Mouse (Mus musculus) ovary, postnatal 14 days (tissue): ENCODE data around the gene Chrm3.

Experiments used
- DNase-seq: peaks from one replicate; pipeline ENCODE4 v3.0.0; 2022; ENCODE audit warnings: low spot score

Chrm3 gene

DNA sequence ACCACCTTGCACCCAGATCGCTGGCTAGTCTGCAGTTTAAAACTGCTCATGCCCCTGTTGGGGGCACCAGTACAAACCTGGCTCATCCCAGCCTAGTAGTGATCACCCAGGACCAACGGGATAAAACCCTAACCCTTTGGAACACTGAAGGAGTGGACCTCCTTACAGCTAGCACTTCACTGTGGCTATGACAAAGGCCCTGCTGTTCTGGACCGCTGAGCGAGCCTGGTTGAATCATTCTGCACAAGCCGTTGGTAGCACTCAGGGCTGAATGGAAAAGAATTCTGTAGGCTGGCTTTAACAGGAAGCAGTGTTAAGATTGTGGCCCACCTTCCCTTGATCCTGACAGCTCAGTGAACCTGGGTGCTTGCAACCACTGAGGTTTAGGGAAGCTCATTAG lies 470.2 kb downstream of the Chrm3 start:
- no peak for DNase-seq

DNA sequence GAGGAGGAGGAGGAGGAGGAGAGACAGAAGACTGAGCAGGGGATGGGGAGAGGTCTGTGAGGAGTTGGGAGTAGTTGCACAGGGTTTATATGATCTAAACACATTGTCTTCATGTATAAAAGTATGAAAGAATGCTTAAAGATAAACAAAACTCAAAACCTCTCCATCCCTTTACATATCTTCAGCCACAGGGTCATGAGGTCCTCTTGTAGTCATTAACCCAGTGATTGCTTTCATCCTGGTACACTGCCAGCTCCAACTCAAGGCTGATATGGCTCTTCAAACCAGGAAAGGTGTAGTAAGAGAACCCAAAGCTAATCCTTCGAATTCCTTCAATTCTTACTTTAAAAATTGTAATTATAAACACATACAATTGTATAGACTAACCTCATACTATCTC lies 470.7 kb downstream of the Chrm3 start:
- DNase-seq = no peak

DNA sequence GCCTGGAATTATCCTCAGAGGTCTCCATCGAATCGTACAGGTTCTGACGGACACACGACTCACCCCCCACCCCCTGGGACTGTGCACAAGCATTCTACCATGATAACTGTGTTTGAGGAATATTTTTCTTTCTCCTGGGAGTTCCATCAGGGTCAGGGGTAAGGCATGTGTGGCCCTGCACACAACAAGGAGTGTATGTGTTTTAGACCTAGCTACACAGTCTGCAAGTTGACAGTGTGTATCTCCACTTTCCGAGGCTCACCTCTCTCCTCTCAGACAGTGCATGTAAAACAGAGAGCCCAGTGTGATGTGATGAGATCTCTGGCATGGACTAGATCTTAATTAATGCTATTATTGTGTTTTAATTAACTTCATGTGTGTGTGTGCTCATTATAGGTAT lies 472.4 kb downstream of the Chrm3 start:
- DNase-seq = no peak

DNA sequence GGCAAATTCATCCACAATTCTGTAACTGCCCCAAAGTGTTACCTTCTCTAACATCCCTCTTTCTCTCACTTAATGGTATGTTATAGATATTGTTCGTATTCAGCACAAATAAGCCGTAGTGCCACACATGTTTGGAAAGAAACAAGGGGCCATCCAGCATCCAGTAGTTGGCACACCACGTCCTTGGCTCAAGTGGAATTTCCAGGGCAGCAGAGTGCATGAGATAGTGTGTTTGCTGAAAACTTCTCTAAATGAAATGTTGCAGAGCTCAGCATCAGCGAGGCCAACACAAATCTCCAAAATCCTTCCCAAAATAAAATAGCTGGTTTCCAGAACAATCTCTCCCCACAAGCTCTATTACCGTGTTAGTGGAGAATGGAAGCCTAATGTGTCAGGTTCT lies 473.4 kb downstream of the Chrm3 start:
- no peak for DNase-seq

DNA sequence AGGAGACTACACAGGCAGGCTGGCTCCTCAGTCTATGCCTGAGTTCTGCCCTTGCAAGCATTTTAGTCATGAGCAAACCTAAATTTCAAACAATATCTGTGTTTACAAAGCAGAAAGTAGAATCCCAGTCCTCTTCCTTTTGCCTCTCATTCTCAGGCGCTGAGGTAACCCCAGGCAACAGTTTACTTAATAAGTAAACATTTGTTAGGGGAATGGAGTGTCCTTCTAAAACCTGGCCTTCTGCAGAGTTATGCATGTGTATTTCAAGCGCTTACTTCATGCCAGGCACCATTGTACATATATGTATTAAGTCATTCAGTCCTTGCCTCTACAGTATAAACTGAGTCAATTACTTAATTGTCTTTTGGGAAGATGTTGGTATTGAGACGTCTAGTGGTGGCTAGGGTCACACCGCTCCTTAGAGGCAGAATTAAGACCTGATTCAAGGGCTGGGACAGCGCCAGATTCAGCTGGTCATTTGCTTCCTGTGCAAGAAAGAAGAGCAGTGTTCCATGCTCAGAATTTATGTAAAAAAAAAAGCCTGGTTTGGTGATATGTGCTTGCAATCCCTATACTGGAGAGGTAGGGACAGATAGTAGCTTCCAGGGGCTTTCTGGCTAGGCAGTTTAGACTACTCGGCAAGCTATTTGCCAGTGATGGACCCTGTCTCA lies 474.0 kb downstream of the Chrm3 start:
- DNase-seq = no peak

DNA sequence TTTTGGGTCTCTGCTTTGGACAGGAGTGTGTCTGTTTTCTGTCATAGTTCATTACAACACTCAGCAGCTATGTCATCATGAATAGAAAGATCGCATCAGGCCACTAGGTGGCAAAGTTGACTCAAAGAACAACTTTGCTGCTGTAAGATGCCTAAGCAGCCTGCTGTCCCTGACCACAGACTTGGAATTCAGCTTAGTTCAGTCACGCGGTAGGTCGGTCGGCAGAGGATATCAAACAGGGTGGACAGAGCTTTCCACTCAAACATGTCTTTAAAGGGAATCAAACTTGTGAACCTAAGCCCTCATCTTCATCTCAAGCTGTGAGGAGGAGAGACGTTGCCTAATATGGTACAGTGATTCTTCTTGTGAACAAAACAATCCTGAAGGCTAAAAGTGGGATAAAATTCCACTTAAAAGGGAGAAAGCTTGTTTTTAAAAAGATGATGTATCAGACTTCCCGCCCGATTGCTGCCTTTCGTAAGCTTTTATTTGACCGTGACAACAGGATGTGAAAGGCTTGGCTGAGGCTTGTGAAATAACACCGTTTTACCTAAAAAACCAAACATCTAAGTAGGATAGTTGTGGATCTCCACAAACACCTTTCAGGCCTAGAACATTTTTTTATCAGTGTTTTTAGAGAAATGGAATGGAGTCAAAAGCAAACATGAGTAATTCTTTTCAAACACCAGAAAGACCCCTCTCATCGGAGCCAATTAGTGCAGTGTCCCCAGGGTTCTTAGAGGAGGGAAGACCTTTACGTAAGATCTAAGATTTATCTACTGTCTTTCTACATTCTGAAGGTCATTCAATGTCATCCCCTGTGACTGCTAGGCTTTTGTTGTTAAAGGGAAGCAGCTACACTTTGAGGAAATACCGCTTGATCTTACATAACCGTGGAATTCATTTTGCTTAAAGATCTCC lies 478.0 kb downstream of the Chrm3 start:
- DNase-seq = peak; percentile 57

DNA sequence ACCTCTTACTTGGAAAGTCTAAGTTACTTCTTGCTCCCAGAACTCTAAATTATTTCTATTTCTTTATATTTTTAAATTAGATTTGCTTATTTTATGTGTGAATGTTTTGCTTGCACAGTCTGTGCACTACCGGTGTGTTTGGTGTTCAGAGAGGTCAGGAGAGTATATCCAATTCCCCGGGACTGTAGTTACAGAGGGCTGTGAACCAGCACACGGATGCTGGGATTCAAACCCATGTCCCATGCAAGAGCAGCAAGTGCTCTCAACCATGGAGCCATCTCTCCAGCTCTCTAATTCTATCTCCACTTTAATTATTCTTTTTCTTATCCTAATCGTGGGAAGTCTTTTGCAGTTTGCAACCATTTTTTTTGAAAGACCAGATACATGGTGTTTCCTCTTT lies 478.7 kb downstream of the Chrm3 start:
- DNase-seq = no peak

DNA sequence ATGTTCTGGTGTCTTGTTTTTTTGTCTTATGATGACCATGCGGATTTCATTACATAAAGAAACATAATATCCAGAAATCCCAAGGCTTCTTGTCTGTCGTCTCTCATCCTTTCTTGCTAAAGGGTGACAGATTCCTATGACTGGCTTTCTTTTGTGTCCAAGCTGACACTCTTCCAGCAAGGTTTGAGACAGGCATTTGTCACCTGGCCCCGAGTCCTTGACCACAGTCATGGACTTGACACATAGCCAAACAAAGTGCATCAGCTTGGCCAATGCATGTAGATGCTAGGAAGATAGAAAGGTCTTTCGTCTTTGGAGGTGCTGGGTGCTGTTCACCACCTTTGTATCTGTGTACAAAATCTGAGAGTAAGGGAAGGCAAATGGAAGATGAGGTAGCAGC lies 480.2 kb downstream of the Chrm3 start:
- DNase-seq = no peak

DNA sequence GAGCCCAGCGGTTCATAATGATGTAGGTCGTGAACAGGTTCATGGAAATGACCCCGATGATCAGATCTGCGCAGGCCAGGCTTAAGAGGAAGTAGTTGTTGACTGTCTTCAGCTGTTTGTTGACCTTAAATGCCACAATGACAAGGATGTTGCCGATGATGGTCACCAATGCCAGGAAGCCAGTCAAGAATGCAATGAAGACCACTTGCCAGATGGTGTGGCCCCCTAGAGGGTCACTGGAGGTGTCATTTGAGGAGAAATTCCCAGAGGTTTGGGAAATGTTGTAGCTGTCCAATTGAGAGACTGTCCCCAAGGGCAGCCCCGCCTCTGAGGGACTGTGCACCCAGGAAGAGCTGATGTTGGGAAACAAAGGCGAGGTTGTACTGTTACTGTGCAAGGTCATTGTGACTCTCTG lies 482.0 kb downstream of the Chrm3 start:
- no peak for DNase-seq

DNA sequence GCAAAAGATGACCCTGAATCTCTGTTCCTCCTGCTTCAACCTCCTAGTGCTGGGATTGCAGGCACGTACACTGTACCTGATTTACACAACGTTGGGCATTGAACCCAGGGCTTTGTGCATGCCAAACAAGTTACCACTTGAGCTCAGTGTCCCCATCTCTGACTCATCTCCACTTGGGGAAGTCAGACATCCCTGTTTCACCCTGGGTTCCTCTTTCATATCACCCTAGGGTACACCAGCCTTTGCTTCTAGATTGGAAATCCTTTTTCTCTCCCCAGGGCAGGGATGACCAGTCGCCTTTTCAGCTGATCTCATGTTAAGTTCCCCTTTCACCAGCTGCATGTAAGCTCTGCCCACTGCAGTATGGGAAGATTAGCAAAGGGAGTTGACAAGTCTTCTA lies 487.3 kb downstream of the Chrm3 start:
- DNase-seq = no peak

DNA sequence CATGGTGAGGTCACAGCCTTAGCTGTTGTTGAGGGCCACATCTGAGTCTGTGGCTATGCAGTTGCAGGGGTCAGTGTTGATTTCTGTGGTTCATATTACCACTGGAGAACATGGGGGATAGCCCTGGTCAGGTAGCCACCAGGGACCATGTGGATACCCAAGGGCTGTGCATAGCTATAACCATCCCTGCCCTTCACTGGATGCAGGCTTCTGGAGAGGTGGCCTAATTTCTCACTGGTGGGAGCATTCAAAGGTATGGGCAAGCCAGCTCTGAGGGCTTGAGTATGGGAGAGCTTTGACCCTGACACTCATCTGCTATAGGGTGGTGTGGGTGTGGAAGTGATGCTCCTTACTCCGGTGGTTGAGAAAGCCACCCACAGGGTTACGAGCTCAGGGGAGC lies 494.5 kb downstream of the Chrm3 start:
- no peak for DNase-seq

DNA sequence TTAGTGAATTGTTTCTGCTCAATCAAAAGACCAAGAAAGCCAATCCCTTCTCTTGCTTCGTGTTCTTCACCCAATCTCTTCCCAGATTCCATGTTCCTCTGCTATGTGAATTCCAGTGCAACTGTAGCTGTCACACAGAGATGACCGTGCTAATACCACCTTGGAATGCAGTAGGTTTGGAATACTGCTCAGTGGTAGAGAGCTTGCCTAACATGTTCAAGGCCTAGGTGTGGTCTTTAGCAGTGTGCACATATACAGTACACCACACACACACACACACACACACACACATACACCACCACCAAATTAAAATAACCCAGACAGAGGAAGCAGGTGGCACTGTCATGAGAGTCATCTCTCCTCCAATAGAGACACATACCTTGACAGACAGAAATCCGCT lies 513.1 kb downstream of the Chrm3 start:
- DNase-seq = no peak

DNA sequence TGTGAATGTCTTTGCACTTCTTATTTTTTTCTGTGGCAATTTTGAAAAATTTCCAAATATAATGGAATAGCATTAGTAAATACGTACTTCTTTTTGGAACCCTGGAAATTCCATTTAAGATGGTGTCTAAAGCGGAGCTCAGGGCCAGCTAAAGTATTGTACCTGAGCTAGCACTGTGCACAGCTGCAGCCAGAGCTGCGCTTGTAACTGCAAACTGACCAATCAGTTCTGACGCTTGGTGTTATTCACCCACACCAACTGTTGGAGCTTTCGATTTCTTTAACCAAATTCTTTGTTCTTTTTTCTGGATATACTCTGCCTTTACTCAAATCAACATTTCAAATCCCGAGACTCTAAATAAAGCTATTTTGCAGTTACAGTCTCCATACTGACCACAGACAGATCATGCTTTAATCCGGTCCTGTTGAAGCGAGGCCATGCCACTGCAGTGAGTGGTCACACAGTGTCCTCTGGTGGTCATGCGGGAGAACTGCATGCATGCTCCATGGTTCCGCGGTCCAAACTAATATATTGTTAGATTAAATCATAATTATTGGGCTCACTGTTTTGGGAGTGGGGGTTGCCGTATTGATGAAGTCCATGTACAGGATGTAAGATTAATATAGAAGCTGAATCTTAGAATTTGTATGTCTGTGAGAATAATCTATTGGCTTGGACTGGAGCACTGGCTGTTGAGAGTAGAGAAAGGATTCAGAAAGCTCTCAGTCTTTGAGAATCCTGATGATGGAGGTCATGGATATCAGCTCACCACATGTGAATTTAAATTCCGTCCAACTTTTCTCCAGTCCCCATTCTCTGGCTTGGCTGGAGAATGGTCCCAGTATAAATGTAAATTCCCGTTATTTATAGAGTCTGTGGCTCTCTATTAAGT lies 513.9 kb downstream of the Chrm3 start:
- peak; percentile 50 for DNase-seq

DNA sequence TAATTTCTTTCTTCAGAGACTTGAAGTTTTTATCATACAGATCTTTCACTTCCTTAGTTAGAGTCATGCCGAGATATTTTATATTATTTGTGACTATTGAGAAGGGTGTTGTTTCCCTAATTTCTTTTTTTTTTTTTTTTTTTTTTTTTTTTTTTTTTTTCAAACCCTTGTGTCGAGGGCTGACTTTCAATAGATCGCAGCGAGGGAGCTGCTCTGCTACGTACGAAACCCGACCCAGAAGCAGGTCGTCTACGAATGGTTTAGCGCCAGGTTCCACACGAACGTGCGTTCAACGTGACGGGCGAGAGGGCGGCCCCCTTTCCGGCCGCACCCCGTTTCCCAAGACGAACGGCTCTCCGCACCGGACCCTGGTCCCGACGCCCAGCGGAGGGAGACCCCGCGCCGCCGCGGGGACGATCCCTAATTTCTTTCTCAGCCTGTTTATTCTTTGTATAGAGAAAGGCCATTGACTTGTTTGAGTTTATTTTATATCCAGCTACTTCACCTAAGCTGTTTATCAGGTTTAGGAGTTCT lies 526.4 kb downstream of the Chrm3 start:
- DNase-seq = peak; percentile 64

DNA sequence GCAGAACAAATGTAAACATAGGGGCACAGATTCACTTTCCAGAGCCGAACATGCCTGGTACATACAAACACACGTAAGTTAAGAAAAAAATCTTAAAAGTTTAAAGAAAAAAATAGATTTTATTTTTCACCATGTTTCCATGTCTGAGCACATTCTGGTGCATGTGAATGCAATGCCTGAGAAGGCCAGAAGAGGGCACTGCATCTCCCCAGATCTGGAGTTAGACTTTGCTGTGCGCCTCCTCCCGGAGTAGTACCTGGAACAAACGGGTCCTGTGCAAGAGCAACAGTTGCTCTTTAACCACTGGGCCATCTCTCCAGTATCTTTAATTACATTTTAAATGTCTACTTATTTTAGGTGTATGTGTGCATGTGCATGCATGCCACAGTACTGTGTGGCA lies 534.4 kb downstream of the Chrm3 start:
- peak; percentile 25 for DNase-seq
